Mouse (Mus musculus) heart, postnatal 0 days (tissue): Measurements from ENCODE around the gene 4930523C07Rik.

Experiments
- CTCF ChIP-seq: IDR thresholded peaks from 2 replicates; pipeline ENCODE4 v1.5.1; 2016; ENCODE audit warnings: antibody characterized with exemption, control low read depth, low read depth
- EP300 ChIP-seq: IDR thresholded peaks from 2 replicates; pipeline ENCODE4 v1.6.1; 2016; ENCODE audit warnings: antibody characterized with exemption, low read depth

DNA sequence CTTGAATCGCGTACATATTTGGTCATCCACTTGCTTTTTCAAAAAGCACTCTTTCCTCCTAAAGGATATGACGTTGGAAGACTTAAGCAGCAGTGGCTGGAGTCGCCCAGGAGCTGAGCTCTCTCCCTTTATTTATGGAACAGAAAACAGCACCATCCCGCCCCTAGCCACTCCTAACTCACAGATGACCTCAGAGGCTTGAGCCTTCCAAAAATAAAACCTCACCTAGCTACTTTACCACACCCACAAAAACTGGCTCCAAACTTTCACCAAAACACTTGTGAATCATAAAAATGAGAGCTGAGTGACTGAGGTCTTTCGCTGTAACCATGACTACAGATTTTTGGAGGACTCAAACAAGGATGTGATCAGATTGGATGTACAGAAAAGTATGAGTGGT, 16.4 kb downstream of the 4930523C07Rik start:
- no peak for TF ChIP-seq CTCF
- TF ChIP-seq EP300, result no peak
